In genomic region chr16:56074565-56074964, GRCm38 (mm10) we compare ENCODE assay signal across 8 mouse cellular contexts. TPM values are rescaled to one million over a fixed set of nuclear protein-coding genes. Genes with fewer than 3 reads are reported as not detected.
DNase-seq lines count a peak whose midpoint lies in the region; ATAC-seq and TF ChIP-seq lines count a peak whose summit lies in the region.

No protein-coding gene starts in this region.

- 0 out of 2 replicates have a peak overlapping the region, but pooled peaks have one; percentile 32 for H3K27ac ChIP-seq in kidney, embryonic 15.5 days
- peak overlapping the region; percentile 98 for H3K27ac ChIP-seq in hindbrain, embryonic 13.5 days

- DNase-seq in kidney, postnatal 36 days: no peak
- peak; percentile 26 for DNase-seq in cerebellum, adult 8-10 months
- no peak for DNase-seq in adrenal gland, postnatal 14 days
- DNase-seq in adrenal gland, postnatal 10 days: no peak
- no peak for DNase-seq in layer of hippocampus, postnatal 36 days

- H3K9me3 ChIP-seq in kidney, embryonic 15.5 days (replicated peaks): no peaks in the 10 kb centered on the region
- H3K9me3 ChIP-seq in hindbrain, embryonic 13.5 days: no peaks in the 10 kb centered on the region

- H3K4me3 ChIP-seq in kidney, embryonic 15.5 days (replicated peaks): no peak overlapping the region
- no peak overlapping the region for H3K4me3 ChIP-seq in hindbrain, embryonic 13.5 days
- H3K4me3 ChIP-seq in myocyte: peak overlapping the region; percentile 86

- no peaks in the 10 kb centered on the region for H3K27me3 ChIP-seq in kidney, embryonic 15.5 days
- H3K27me3 ChIP-seq in hindbrain, embryonic 13.5 days: no peaks in the 10 kb centered on the region
- H3K27me3 ChIP-seq in myocyte (ENCODE audit: control insufficient read depth, insufficient read depth, insufficient read length): no peaks in the 10 kb centered on the region

- no peaks in the 10 kb centered on the region for H3K36me3 ChIP-seq in kidney, embryonic 15.5 days
- no peaks in the 10 kb centered on the region for H3K36me3 ChIP-seq in hindbrain, embryonic 13.5 days
- no peaks in the 10 kb centered on the region for H3K36me3 ChIP-seq in myocyte (ENCODE audit: control insufficient read depth, insufficient read depth)

- H3K79me2 ChIP-seq in myocyte (ENCODE audit: control insufficient read depth, insufficient read depth): peaks cover 22% of the 10 kb centered on the region

- H3K4me2 ChIP-seq in kidney, embryonic 15.5 days: no peak overlapping the region
- H3K4me2 ChIP-seq in hindbrain, embryonic 13.5 days: peak overlapping the region; percentile 37; the same call in 1 of the 2 replicates
- H3K4me2 ChIP-seq in myocyte (ENCODE audit: low read depth): peak overlapping the region; percentile 85

- 76% methylated on average over 5 of the region's 5 CpGs for WGBS in kidney, embryonic 15.5 days
- WGBS in hindbrain, embryonic 13.5 days: 87% methylated on average over 5 of the region's 5 CpGs

- no peak overlapping the region for H3ac ChIP-seq in myocyte (ENCODE audit: control insufficient read depth, insufficient read length)

- H3K9ac ChIP-seq in kidney, embryonic 15.5 days: no peak overlapping the region
- H3K9ac ChIP-seq in hindbrain, embryonic 13.5 days: 0 out of 2 replicates have a peak overlapping the region, but pooled peaks have one; percentile 15

- no peak for TF ChIP-seq POLR2A in myocyte (IDR thresholded peaks at IDR 0.05; ENCODE audit: insufficient read length, low read depth)

- no peak for ATAC-seq in kidney, embryonic 15.5 days (replicated peaks; ENCODE audit: low FRiP score)
- peak; percentile 12; the same call in 1 of the 2 replicates for ATAC-seq in hindbrain, embryonic 13.5 days (ENCODE audit: low FRiP score)

- peaks cover 8% of the 10 kb centered on the region for H3K4me1 ChIP-seq in kidney, embryonic 15.5 days
- peaks cover 17% of the 10 kb centered on the region for H3K4me1 ChIP-seq in hindbrain, embryonic 13.5 days (replicated peaks)

TF ChIP-seq in myocyte, 11 proteins besides CTCF, POLR2A, EP300 and RAD21:
- TF ChIP-seq POLR2AphosphoS2 (IDR thresholded peaks at IDR 0.05; ENCODE audit: insufficient read length, low read depth): no peak
- TF ChIP-seq TCF12 (IDR thresholded peaks at IDR 0.05; ENCODE audit: insufficient read depth, poor library complexity, severe bottlenecking): no peak
- no peak for TF ChIP-seq MAX (IDR thresholded peaks at IDR 0.05; ENCODE audit: low read depth)
- no peak for TF ChIP-seq TCF3 (IDR thresholded peaks at IDR 0.05; ENCODE audit: insufficient read length, low read depth)
- TF ChIP-seq E2F4 (IDR thresholded peaks at IDR 0.05; ENCODE audit: insufficient read depth): no peak
- TF ChIP-seq MYOG (IDR thresholded peaks at IDR 0.05; ENCODE audit: control insufficient read depth in 1 of 3, insufficient read depth in 1 of 3, insufficient read length in 2 of 3, low read depth in 2 of 3): no peak
- no peak for TF ChIP-seq MYOD1 (IDR thresholded peaks at IDR 0.05; ENCODE audit: control insufficient read depth in 1 of 3, insufficient read length in 2 of 3, low read depth in 2 of 3)

RNA-seq across cellular contexts. Expression of gene Senp7, which starts 26.4 kb away (rescaled TPM):
- polyA plus RNA-seq in kidney, embryonic 15.5 days (2015; fragmentation: Nextera tagmentation; extraction: Ambion mirVana): 28.8 and 33.2 TPM in 2 replicates
- 64.5 and 64.6 TPM in 2 replicates for polyA plus RNA-seq in hindbrain, embryonic 13.5 days (2015; fragmentation: Nextera tagmentation; extraction: Ambion mirVana)
- 4.0 TPM for polyA plus RNA-seq in myocyte (2012; fragmentation: generic; extraction: Trizol)
- total RNA-seq in adrenal gland, postnatal 14 days (2021): 22.5 and 25.9 TPM in 2 replicates
- total RNA-seq in adrenal gland, postnatal 10 days (2021): 10 to 100 TPM; 18.8 to 29.1 TPM
- total RNA-seq in layer of hippocampus, postnatal 36 days (2021): 10 to 100 TPM; 50.3 to 51.2 TPM

RNA-seq across cellular contexts. Expression of gene Trmt10c, which starts 36.9 kb away (rescaled TPM):
- 28.8 and 28.9 TPM in 2 replicates for polyA plus RNA-seq in kidney, embryonic 15.5 days (2015; fragmentation: Nextera tagmentation; extraction: Ambion mirVana)
- polyA plus RNA-seq in hindbrain, embryonic 13.5 days (2015; fragmentation: Nextera tagmentation; extraction: Ambion mirVana): 20.4 and 22.3 TPM in 2 replicates
- polyA plus RNA-seq in myocyte (2012; fragmentation: generic; extraction: Trizol): 6.0 TPM
- 22.4 and 23.3 TPM in 2 replicates for total RNA-seq in adrenal gland, postnatal 14 days (2021)
- 10 to 100 TPM; 18.2 to 21.5 TPM for total RNA-seq in adrenal gland, postnatal 10 days (2021)
- total RNA-seq in layer of hippocampus, postnatal 36 days (2021): 10 to 100 TPM; 10.3 to 11.4 TPM

RNA-seq across cellular contexts. Expression of gene Pcnp, which starts 45.0 kb away (rescaled TPM):
- polyA plus RNA-seq in kidney, embryonic 15.5 days (2015; fragmentation: Nextera tagmentation; extraction: Ambion mirVana): 216 and 240 TPM in 2 replicates
- polyA plus RNA-seq in hindbrain, embryonic 13.5 days (2015; fragmentation: Nextera tagmentation; extraction: Ambion mirVana): 252 and 255 TPM in 2 replicates
- polyA plus RNA-seq in myocyte (2012; fragmentation: generic; extraction: Trizol): 39.1 TPM
- 89.7 and 90.7 TPM in 2 replicates for total RNA-seq in adrenal gland, postnatal 14 days (2021)
- 10 to 100 TPM; 79.8 to 83.7 TPM for total RNA-seq in adrenal gland, postnatal 10 days (2021)
- total RNA-seq in layer of hippocampus, postnatal 36 days (2021): 100 to 1,000 TPM; 153 to 157 TPM
